Mouse (Mus musculus): ENCODE results near the gene Tnfsf12.

GRCm38 (mm10) chr11:69703814-69704612 lies 8.4 kb upstream of the Tnfsf12 start:
- TF ChIP-seq POLR2A (IDR thresholded peaks at IDR 0.05; ENCODE audit: borderline replicate concordance, control insufficient read depth, low read depth, low read length) (no peak), CTCF (IDR thresholded peaks at IDR 0.05; ENCODE audit: control insufficient read depth, insufficient read depth, low read length) (no peak)

All from bone marrow, adult 2 months (tissue).